Mouse (Mus musculus): ENCODE data around the gene Gm20605.

- TF ChIP-seq POLR2A (IDR thresholded peaks at IDR 0.05; ENCODE audit: extremely low read depth, insufficient read depth, low read length), result no peak
- TF ChIP-seq CTCF (IDR thresholded peaks at IDR 0.05; ENCODE audit: extremely low read depth, insufficient read depth, low read length), result no peak
Measured at GRCm38 (mm10) chr5:137610548-137611244, 18.3 kb upstream of the Gm20605 start.
